Mouse (Mus musculus) neural tube, embryonic 12.5 days (tissue): ENCODE measurements around the gene Nxpe4. TPM values are rescaled to one million over a fixed set of nuclear protein-coding genes. Genes with fewer than 3 reads are reported as not detected.
"Not testable (repeated sequence)": the region's sequence is repeated elsewhere in the genome, so short reads cannot be mapped to it uniquely, and the experiment has no call there.

Source experiments
- ATAC-seq: fragments of 200-750 bp; cut with Nextera tagmentation; 2 replicates; pipeline ENCODE4 v1.8.0; 2017; ENCODE audit warnings: low read depth, mild to moderate bottlenecking, moderate TSS enrichment, moderate library complexity; ENCODE audit not compliant: low FRiP score
- H3K27ac ChIP-seq: fragments of 300-500 bp; sonication (generic); 2 replicates; pipeline ENCODE4 v1.5.1; 2016
- H3K27me3 ChIP-seq: fragments of 300-500 bp; sonication (generic); replicated peaks from 2 replicates; pipeline ENCODE4 v1.6.1; 2016; ENCODE audit warnings: mild to moderate bottlenecking
- H3K36me3 ChIP-seq: fragments of 300-500 bp; sonication (generic); 2 replicates; pipeline ENCODE4 v1.6.1; 2016; ENCODE audit warnings: mild to moderate bottlenecking
- H3K4me1 ChIP-seq: fragments of 300-500 bp; sonication (generic); 2 replicates; pipeline ENCODE4 v1.6.1; 2016
- H3K4me2 ChIP-seq: fragments of 300-500 bp; sonication (generic); replicated peaks from 2 replicates; pipeline ENCODE4 v1.6.1; 2016; ENCODE audit warnings: mild to moderate bottlenecking
- H3K4me3 ChIP-seq: fragments of 300-500 bp; sonication (generic); 2 replicates; pipeline ENCODE4 v1.5.1; 2016
- H3K9ac ChIP-seq: fragments of 300-500 bp; sonication (generic); 2 replicates; pipeline ENCODE4 v1.6.1; 2016; ENCODE audit warnings: mild to moderate bottlenecking
- H3K9me3 ChIP-seq: fragments of 300-500 bp; sonication (generic); 2 replicates; pipeline ENCODE4 v1.6.1; 2016; ENCODE audit warnings: mild to moderate bottlenecking
- WGBS: fragments of 180-500 bp; shearing (Covaris S2); methylation state at CpG from one replicate; pipeline ENCODE4 v1.1.7; 2016; 5-methylcytosine and 5-hydroxymethylcytosine counted together
- polyA plus RNA-seq: library from polyadenylated mRNA; unstranded; fragments of >200 nt; fragmentation: Nextera tagmentation; extraction: Ambion mirVana; gene quantifications from 2 replicates; pipeline ENCODE4 v1.2.1, GENCODE M21; 2016

Nxpe4 gene
- polyA plus RNA-seq, 1 experiment from 2014 or later, result 7.9 TPM

GRCm38 (mm10) chr9:48290281-48290680, 128.5 kb downstream of the Nxpe4 start:
- no peak overlapping the region for H3K4me2 ChIP-seq
- 100% methylated on average over 1 of the region's 1 CpGs for WGBS
- no peaks in the 10 kb centered on the region for H3K4me1 ChIP-seq
- no peaks in the 10 kb centered on the region for H3K27me3 ChIP-seq
- H3K36me3 ChIP-seq, result no peaks in the 10 kb centered on the region
- no peak overlapping the region for H3K4me3 ChIP-seq
- no peak for ATAC-seq
- no peak overlapping the region for H3K27ac ChIP-seq
- H3K9ac ChIP-seq, result no peak overlapping the region
- no peaks in the 10 kb centered on the region for H3K9me3 ChIP-seq

- no peaks in the 10 kb centered on the region for H3K36me3 ChIP-seq
- ATAC-seq, result no peak
- no peak overlapping the region for H3K9ac ChIP-seq
- no peaks in the 10 kb centered on the region for H3K4me1 ChIP-seq
- H3K4me2 ChIP-seq, result no peak overlapping the region
- no peaks in the 10 kb centered on the region for H3K27me3 ChIP-seq
- no peak overlapping the region for H3K27ac ChIP-seq
- H3K9me3 ChIP-seq, result no peaks in the 10 kb centered on the region
- H3K4me3 ChIP-seq, result no peak overlapping the region
- 73% methylated on average over 2 of the region's 2 CpGs for WGBS
These were observed 132.9 kb downstream of the Nxpe4 start for GRCm38 (mm10) chr9:48294754-48295153.

GRCm38 (mm10) chr9:48298983-48299382, 137.2 kb downstream of the Nxpe4 start:
- Histone ChIP-seq H3K36me3 (no peaks in the 10 kb centered on the region), H3K4me3 (no peak overlapping the region), H3K4me2 (no peak overlapping the region), H3K27me3 (no peaks in the 10 kb centered on the region), H3K9me3 (no peaks in the 10 kb centered on the region), H3K27ac (no peak overlapping the region), H3K9ac (no peak overlapping the region), H3K4me1 (no peaks in the 10 kb centered on the region)
- no peak for ATAC-seq
- 86% methylated on average over 7 of the region's 7 CpGs for WGBS

GRCm38 (mm10) chr9:48303564-48303963, 141.7 kb downstream of the Nxpe4 start:
- H3K27me3 ChIP-seq, H3K4me3 ChIP-seq, ATAC-seq, H3K4me2 ChIP-seq, H3K4me1 ChIP-seq, H3K9ac ChIP-seq, H3K9me3 ChIP-seq, H3K27ac ChIP-seq, H3K36me3 ChIP-seq: not testable (repeated sequence)
- WGBS, result 24% methylated on average over 5 of the region's 5 CpGs

- Histone ChIP-seq H3K27me3 (no peaks in the 10 kb centered on the region), H3K4me3 (no peak overlapping the region), H3K27ac (no peak overlapping the region), H3K9me3 (no peaks in the 10 kb centered on the region), H3K36me3 (no peaks in the 10 kb centered on the region), H3K4me1 (no peaks in the 10 kb centered on the region), H3K9ac (no peak overlapping the region), H3K4me2 (no peak overlapping the region)
- no peak for ATAC-seq
- WGBS, result 79% methylated on average over 5 of the region's 5 CpGs
These were observed 149.4 kb downstream of the Nxpe4 start for GRCm38 (mm10) chr9:48311241-48311640.

- 18% methylated on average over 3 of the region's 3 CpGs for WGBS
- Histone ChIP-seq H3K36me3 (no peaks in the 10 kb centered on the region), H3K9me3 (no peaks in the 10 kb centered on the region), H3K4me1 (no peaks in the 10 kb centered on the region), H3K9ac (no peak overlapping the region), H3K27ac (no peak overlapping the region), H3K4me3 (no peak overlapping the region), H3K4me2 (no peak overlapping the region), H3K27me3 (no peaks in the 10 kb centered on the region)
- ATAC-seq, result no peak
These were observed 152.4 kb downstream of the Nxpe4 start for GRCm38 (mm10) chr9:48314194-48314593.

- ATAC-seq, result no peak
- Histone ChIP-seq H3K27me3 (no peaks in the 10 kb centered on the region; the same call in 1 of the 2 replicates), H3K27ac (no peak overlapping the region), H3K9me3 (no peaks in the 10 kb centered on the region), H3K36me3 (no peaks in the 10 kb centered on the region), H3K4me1 (no peaks in the 10 kb centered on the region), H3K4me3 (no peak overlapping the region), H3K9ac (no peak overlapping the region), H3K4me2 (no peak overlapping the region)
- WGBS, result 82% methylated on average over 1 of the region's 1 CpGs
These were observed 154.0 kb downstream of the Nxpe4 start for GRCm38 (mm10) chr9:48315825-48316224.

- H3K4me3 ChIP-seq, result no peak overlapping the region
- 89% methylated on average over 9 of the region's 9 CpGs for WGBS
These were observed 164.5 kb downstream of the Nxpe4 start for GRCm38 (mm10) chr9:48326338-48326737.

GRCm38 (mm10) chr9:48329597-48329996, 167.8 kb downstream of the Nxpe4 start:
- Histone ChIP-seq H3K27me3 (no peaks in the 10 kb centered on the region), H3K36me3 (no peaks in the 10 kb centered on the region), H3K9ac (no peak overlapping the region), H3K4me2 (no peak overlapping the region), H3K9me3 (no peaks in the 10 kb centered on the region), H3K4me3 (no peak overlapping the region), H3K27ac (no peak overlapping the region), H3K4me1 (no peaks in the 10 kb centered on the region)
- no peak for ATAC-seq
- WGBS, result 91% methylated on average over 7 of the region's 7 CpGs

More at GRCm38 (mm10) chr9:48326338-48326737, 164.5 kb downstream of the Nxpe4 start:
- ATAC-seq, result no peak
- H3K36me3 ChIP-seq, result no peaks in the 10 kb centered on the region
- no peaks in the 10 kb centered on the region for H3K9me3 ChIP-seq
- no peaks in the 10 kb centered on the region for H3K4me1 ChIP-seq
- no peaks in the 10 kb centered on the region for H3K27me3 ChIP-seq
- H3K9ac ChIP-seq, result no peak overlapping the region
- H3K4me2 ChIP-seq, result no peak overlapping the region
- no peak overlapping the region for H3K27ac ChIP-seq

GRCm38 (mm10) chr9:48338783-48339455, 177.1 kb downstream of the Nxpe4 start:
- Histone ChIP-seq H3K36me3 (no peaks in the 10 kb centered on the region), H3K9ac (no peak overlapping the region), H3K27ac (no peak overlapping the region), H3K9me3 (no peaks in the 10 kb centered on the region), H3K4me1 (no peaks in the 10 kb centered on the region), H3K4me3 (no peak overlapping the region), H3K27me3 (no peaks in the 10 kb centered on the region), H3K4me2 (no peak overlapping the region)
- ATAC-seq, result no peak
- 87% methylated on average over 4 of the region's 4 CpGs for WGBS

- H3K9ac ChIP-seq, result no peak overlapping the region
- no peak overlapping the region for H3K27ac ChIP-seq
- no peaks in the 10 kb centered on the region for H3K4me1 ChIP-seq
- no peak for ATAC-seq
- WGBS, result 75% methylated on average over 5 of the region's 5 CpGs
- H3K4me2 ChIP-seq, result no peak overlapping the region
- no peaks in the 10 kb centered on the region for H3K36me3 ChIP-seq
- H3K4me3 ChIP-seq, result no peak overlapping the region
- no peaks in the 10 kb centered on the region for H3K27me3 ChIP-seq
- no peaks in the 10 kb centered on the region for H3K9me3 ChIP-seq
These were observed 177.7 kb downstream of the Nxpe4 start for GRCm38 (mm10) chr9:48339563-48339962.

GRCm38 (mm10) chr9:48340708-48341380, 179.0 kb downstream of the Nxpe4 start:
- Histone ChIP-seq H3K4me1 (no peaks in the 10 kb centered on the region), H3K27me3 (no peaks in the 10 kb centered on the region), H3K27ac (no peak overlapping the region), H3K9ac (no peak overlapping the region), H3K4me3 (no peak overlapping the region), H3K9me3 (no peaks in the 10 kb centered on the region), H3K36me3 (no peaks in the 10 kb centered on the region), H3K4me2 (no peak overlapping the region)
- 84% methylated on average over 10 of the region's 10 CpGs for WGBS
- ATAC-seq, result no peak

GRCm38 (mm10) chr9:48345456-48345855, 183.6 kb downstream of the Nxpe4 start:
- H3K36me3 ChIP-seq, result no peaks in the 10 kb centered on the region
- H3K4me2 ChIP-seq, result no peak overlapping the region
- 89% methylated on average over 9 of the region's 9 CpGs for WGBS
- H3K9ac ChIP-seq, result no peak overlapping the region
- no peak overlapping the region for H3K27ac ChIP-seq
- H3K27me3 ChIP-seq, result no peaks in the 10 kb centered on the region
- no peak overlapping the region for H3K4me3 ChIP-seq
- no peaks in the 10 kb centered on the region for H3K4me1 ChIP-seq
- no peak for ATAC-seq
- no peaks in the 10 kb centered on the region for H3K9me3 ChIP-seq
